Mouse (Mus musculus) cortical plate, adult 2 months (tissue): ENCODE data around the gene Mxd1. TPM values are rescaled to one million over a fixed set of nuclear protein-coding genes. Genes with fewer than 3 reads are reported as not detected.

Experiments
- H3K27ac ChIP-seq: fragments of 200-500 bp; 2 replicates; pipeline ENCODE4 v1.5.1; 2012; ENCODE audit warnings: low read length, control low read depth, inconsistent platforms; ENCODE audit not compliant: insufficient read depth
- H3K4me1 ChIP-seq: fragments of 200-500 bp; 2 replicates; pipeline ENCODE4 v1.6.1; 2011; ENCODE audit warnings: low read length; ENCODE audit not compliant: control insufficient read depth, insufficient read depth
- H3K4me3 ChIP-seq: fragments of 200-500 bp; 2 replicates; pipeline ENCODE4 v1.5.1; 2011; ENCODE audit warnings: mild to moderate bottlenecking, low read length, control low read depth; ENCODE audit not compliant: insufficient read depth
- CTCF ChIP-seq: fragments of 200-500 bp; IDR thresholded peaks from 2 replicates; pipeline ENCODE4 v1.5.1; 2011; ENCODE audit warnings: mild to moderate bottlenecking, control low read depth, low read length; ENCODE audit not compliant: insufficient read depth; ENCODE audit errors: extremely low read depth
- POLR2A ChIP-seq: fragments of 200-500 bp; IDR thresholded peaks from 2 replicates; pipeline ENCODE4 v1.6.1; 2011; ENCODE audit warnings: mild to moderate bottlenecking, low read length, control low read depth; ENCODE audit not compliant: insufficient read depth; ENCODE audit errors: extremely low read depth
- polyA plus RNA-seq: library from polyadenylated mRNA; depleted of rRNA; stranded (reverse); fragments of >200 nt; gene quantifications from 2 replicates; pipeline ENCODE4 v1.2.3, GENCODE M21; 2012

Mxd1 gene
- polyA plus RNA-seq, 1 experiment, result 20.6 TPM

DNA sequence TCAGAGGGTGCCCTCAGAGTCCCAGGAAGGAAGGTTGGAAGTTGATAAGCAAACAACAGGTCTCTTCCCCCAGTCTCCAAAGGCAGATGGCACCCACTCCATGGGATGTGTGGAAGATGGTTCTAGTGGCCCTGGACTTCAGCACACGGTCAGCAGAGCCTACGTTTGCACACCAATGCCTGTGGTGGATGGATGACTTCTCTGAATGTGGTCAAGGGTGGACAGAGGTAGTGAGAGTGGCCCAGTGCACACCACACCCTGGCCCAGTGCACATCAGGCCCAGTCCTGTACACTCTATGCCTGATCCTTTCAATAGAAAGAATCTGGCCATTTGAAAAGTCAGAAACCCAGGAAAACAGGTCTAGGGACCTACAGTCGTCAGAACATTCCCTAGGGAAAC is 10.5 kb downstream of the Mxd1 start:
- TF ChIP-seq POLR2A (no peak), CTCF (no peak)
- Histone ChIP-seq H3K27ac (no peak overlapping the region), H3K4me1 (no peaks in the 10 kb centered on the region), H3K4me3 (no peak overlapping the region)

DNA sequence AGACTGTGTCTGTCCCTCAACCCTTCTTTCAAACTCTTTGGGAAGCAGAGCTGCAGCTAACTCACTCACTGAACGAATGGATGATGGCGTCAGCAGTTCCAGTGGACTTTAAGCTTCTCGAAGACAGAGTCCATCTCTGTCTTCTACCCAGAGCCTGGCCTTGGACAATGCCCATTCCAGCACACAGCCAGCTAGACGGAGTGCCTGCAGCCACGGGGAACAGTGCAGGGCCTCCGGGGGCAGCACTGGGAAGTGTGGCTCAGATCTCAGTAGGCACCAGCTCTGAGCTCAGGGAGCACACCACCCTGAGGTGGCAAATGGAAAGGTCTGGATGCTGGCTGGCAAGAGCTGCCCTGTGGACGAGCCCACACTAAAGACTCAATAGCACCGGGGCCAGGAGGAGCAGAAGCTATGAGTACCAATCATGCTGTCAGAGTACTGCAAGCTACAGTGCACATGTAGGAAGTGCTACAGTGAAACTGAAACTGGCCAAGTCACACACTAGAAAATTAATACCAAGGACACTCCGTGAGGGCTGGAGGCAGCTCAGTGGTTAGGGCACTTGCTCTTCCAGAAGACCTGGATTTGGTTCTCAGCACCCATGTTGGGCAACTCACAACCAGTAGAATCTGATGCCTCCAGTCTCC is 14.6 kb downstream of the Mxd1 start:
- TF ChIP-seq CTCF (no peak), POLR2A (no peak)
- Histone ChIP-seq H3K4me1 (no peaks in the 10 kb centered on the region), H3K4me3 (no peak overlapping the region), H3K27ac (no peak overlapping the region)

DNA sequence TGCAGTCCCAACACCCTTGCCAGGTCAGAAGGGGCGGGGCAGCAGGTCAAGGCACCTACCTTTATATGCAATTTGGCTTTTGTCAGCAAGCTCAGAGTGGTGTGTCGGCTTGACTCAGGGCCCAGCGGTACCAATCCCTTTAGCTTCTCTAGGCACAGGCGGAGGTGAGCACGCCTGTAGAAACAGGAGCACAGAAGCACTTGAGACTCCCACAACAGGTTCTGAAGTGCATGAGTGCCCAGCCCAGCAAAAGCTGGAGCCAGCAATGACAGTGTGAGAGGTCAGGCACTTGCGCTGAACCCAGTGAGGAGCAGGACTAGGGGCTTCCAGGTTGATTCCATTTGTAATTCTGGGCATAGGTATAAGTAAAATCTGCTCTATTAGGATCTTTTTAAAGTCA is 15.9 kb downstream of the Mxd1 start:
- TF ChIP-seq CTCF, result no peak
- no peak for TF ChIP-seq POLR2A
- H3K4me3 ChIP-seq, result no peak overlapping the region
- H3K27ac ChIP-seq, result no peak overlapping the region
- no peaks in the 10 kb centered on the region for H3K4me1 ChIP-seq

DNA sequence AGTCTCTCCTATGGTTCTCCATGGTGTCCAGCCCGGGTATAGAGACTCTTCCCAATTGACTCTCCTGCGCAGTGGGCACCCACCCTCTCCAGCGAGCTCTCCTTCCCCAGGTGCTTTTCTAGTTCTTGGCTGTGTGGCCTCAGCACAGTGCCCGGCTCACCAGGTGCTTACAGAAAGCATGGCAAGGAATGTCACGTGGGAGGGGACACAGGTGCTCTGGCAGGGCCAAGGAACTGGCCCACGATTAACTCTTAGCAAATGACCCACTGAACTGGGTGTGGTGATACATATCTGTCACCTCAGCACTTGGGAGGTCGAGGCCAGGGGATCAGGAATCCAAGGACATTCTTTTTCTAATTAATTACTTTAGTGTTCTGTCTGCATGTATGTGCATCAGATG is 22.8 kb downstream of the Mxd1 start:
- Histone ChIP-seq H3K27ac (no peak overlapping the region), H3K4me3 (no peak overlapping the region), H3K4me1 (no peaks in the 10 kb centered on the region)
- TF ChIP-seq POLR2A (no peak), CTCF (no peak)

DNA sequence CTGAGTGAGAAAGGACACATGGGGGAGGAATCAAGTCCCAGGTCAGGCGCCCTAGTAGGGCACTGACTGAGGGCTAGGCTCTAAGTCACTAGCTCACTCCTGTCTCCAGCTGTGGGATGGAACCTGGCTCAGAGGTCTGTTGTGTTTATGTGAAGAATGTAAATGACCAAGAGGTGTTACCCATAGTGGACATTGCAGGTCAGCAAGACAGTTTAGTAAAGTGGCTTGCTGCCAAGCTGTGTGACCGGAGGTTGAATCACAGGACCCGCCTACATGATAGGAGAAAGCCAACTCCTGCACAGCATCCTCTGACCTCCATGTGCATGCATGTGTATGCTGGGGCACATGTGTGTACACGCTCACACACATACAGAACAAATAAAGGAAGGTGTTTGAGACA is 23.4 kb downstream of the Mxd1 start:
- Histone ChIP-seq H3K27ac (no peak overlapping the region), H3K4me1 (no peaks in the 10 kb centered on the region), H3K4me3 (no peak overlapping the region)
- TF ChIP-seq CTCF, result no peak
- no peak for TF ChIP-seq POLR2A

DNA sequence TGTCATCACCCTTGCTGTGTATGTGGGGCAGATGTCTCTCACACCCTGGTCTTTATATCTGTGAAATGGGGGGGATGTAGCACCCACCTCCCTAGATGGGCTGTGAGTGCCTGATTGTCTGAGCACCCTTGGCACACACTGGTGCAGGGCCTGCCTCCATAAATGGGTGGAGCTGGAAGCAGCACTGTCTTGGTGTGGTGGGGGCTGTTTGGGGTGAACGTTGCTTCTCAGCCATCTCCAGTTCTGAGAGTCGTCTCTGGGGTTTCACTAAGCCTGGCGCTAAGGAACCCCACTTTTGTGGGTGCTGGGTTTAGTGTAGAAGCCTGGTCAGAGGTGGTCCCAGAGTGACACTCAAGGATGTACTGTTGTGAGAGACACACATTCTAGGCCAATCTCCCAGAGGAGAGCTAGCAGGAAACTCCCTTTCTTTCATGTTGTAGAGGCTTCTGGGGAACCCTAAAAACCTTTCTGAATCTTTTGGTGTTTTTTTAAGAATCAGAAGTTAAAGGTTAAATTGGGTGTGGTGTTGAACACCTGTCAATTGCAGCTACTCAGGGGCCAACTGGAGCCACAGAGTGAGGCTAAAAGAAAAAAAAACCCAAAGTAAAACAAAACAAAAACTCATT is 24.1 kb downstream of the Mxd1 start:
- H3K4me3 ChIP-seq, result no peak overlapping the region
- no peak for TF ChIP-seq POLR2A
- no peak for TF ChIP-seq CTCF
- H3K27ac ChIP-seq, result no peak overlapping the region
- H3K4me1 ChIP-seq, result no peaks in the 10 kb centered on the region

DNA sequence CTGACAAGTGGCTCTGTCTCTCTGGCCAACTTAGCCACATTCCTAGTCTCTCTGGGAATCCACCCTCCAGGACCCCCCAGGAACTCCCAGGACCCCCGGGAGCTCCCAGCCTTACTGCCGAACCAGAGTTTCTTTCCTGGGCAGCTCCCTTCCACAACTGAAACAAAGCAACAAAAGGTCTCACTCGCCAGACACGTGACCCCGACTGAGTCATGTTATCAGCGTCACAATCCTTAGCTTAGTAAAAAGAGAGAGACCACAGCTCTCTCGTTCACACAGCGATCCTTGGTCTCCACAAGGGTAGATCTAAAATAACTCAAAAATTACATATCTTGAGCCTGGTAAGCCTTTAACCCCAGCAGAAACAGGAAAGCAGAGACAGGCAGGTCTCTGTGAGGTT is 27.2 kb downstream of the Mxd1 start:
- Histone ChIP-seq H3K4me3 (no peak overlapping the region), H3K4me1 (no peaks in the 10 kb centered on the region), H3K27ac (no peak overlapping the region)
- TF ChIP-seq POLR2A (no peak), CTCF (no peak)

DNA sequence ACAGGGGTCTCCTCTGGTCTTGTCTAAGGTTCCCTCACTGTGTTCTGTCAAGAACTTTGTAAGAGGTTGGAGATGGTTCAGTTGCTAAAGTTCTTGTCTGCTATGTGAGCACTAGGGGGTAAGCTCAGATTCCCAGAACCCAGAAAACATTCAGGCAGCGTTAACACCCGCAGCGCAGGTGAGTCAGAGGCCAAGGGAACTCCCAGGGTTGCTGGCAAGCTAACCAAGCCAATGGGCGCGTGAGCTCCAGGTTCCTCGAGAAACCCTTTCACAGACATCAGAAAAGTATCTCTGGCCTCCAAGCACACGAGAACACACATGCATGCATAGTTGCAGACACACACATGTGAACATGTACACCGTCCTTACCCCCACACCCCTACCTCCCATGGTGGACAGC is 28.2 kb downstream of the Mxd1 start:
- no peak for TF ChIP-seq CTCF
- TF ChIP-seq POLR2A, result no peak

DNA sequence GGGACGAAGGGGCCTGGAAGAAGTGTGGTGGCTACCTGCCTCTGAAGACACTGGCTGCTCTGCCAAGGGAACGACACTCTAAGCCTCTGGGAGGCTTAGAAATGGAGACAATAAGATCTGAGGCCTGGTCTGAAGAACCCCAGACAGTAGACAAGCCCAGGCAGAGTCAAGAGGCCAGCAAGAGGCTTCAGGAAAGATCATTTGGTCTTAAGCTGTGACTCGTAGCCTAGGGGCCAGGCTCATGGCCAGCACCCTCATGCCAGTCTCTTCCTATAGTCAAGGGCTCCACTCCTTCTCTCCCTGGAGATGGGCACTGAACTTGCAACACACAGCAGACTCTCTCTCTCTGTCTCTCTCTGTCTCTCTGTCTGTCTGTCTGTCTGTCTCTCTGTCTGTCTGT is 28.8 kb downstream of the Mxd1 start:
- H3K4me3 ChIP-seq, result no peak overlapping the region
- H3K4me1 ChIP-seq, result no peaks in the 10 kb centered on the region
- TF ChIP-seq CTCF (no peak), POLR2A (no peak)
- no peak overlapping the region for H3K27ac ChIP-seq

More for the DNA sequence above, 28.2 kb downstream of the Mxd1 start:
- no peaks in the 10 kb centered on the region for H3K4me1 ChIP-seq
- H3K27ac ChIP-seq, result no peak overlapping the region
- no peak overlapping the region for H3K4me3 ChIP-seq

DNA sequence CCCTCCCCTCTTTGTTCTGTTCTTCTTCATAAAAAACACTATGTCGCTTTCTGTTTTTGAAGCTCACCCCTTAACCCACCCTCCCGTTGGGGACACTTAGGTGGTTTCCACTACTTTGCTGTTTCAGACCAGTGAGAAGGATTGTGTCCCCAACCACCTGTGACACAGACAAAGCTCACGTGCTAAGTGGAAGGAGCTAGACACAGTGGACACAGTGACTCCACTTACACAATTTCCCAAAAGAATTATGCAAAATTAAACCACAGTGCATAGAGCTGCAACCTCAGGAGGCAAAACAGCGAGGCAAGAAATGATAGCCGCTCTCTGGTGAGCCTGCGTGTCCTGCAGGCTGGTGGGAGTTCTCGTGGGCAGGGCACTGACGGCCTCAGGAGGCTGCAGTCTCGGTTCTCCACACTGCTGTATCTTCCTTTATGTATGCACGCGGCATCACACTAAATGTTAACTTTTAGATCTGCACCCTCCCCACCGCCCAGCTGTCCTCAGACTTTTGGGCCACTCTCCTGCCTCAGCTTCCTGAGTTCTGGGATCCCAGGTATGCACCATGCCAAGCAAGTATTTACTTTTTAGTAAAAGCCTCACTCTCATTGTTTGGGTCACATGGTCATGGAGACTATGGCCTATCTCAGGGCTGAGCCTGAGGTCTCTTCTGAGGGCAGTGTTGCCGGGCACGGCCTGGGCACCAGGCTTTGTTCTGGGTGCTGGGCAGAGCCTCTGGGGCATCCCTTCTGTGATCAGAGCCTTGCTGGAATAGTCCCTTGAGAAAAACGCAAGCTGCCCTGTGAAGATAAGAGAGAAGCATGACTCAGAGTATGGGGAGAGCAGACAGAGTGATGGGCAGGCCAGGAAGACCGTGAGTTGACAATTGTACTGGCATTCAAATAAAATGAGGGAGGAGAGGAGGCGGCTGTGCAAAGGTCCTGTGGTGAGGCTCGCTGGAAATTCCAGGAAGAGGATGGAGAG is 29.5 kb downstream of the Mxd1 start:
- no peaks in the 10 kb centered on the region for H3K4me1 ChIP-seq
- no peak overlapping the region for H3K27ac ChIP-seq
- no peak overlapping the region for H3K4me3 ChIP-seq
- TF ChIP-seq POLR2A (no peak), CTCF (no peak)
